Mouse (Mus musculus) yolk sac, embryonic 10.5 days (tissue): ENCODE measurements around the gene Manba.
A peak's percentile ranks its signal among the peaks of the same experiment; 100 is the strongest.
"Not testable (repeated sequence)": the region's sequence is repeated elsewhere in the genome, so short reads cannot be mapped to it uniquely, and the experiment has no call there.

Source experiments
- DNase-seq: peaks from one replicate; pipeline ENCODE4 v3.0.0-alpha.2; 2017; ENCODE audit warnings: low spot score

Gene Manba

GRCm38 (mm10) chr3:135485128-135485899 lies at the start of gene Manba:
TSS of gene Manba (plus strand) at chr3:135485611.
- DNase-seq = peak; percentile 91

- no peak for DNase-seq
Observed at GRCm38 (mm10) chr3:135436901-135437616, 48.4 kb upstream of the Manba start.

GRCm38 (mm10) chr3:135437758-135438495 lies 47.5 kb upstream of the Manba start, which contains the start of gene Ube2d3:
TSS of gene Ube2d3 (plus strand) at chr3:135438149.
- peak; percentile 100 for DNase-seq

GRCm38 (mm10) chr3:135438531-135438912 lies 46.9 kb upstream of the Manba start:
- peak; percentile 96 for DNase-seq

- DNase-seq = peak; percentile 91
Observed at GRCm38 (mm10) chr3:135438913-135439531, 46.4 kb upstream of the Manba start.

- no peak for DNase-seq
Observed at GRCm38 (mm10) chr3:135439651-135440050, 45.8 kb upstream of the Manba start.

- DNase-seq = peak; percentile 45
Observed at GRCm38 (mm10) chr3:135440221-135440620, 45.2 kb upstream of the Manba start.

- DNase-seq = peak; percentile 8
Observed at GRCm38 (mm10) chr3:135440621-135441020, 44.8 kb upstream of the Manba start.

- DNase-seq = no peak
Observed at GRCm38 (mm10) chr3:135444930-135445329, 40.5 kb upstream of the Manba start.

- DNase-seq = no peak
Observed at GRCm38 (mm10) chr3:135458981-135459380, 26.4 kb upstream of the Manba start.

- DNase-seq = no peak
Observed at GRCm38 (mm10) chr3:135468402-135468801, 17.0 kb upstream of the Manba start.

- no peak for DNase-seq
Observed at GRCm38 (mm10) chr3:135469146-135469545, 16.3 kb upstream of the Manba start.

GRCm38 (mm10) chr3:135469974-135470373 lies 15.4 kb upstream of the Manba start:
- no peak for DNase-seq

GRCm38 (mm10) chr3:135470823-135471222 lies 14.6 kb upstream of the Manba start:
- DNase-seq = no peak

GRCm38 (mm10) chr3:135475025-135475424 lies 10.4 kb upstream of the Manba start:
- peak; percentile 44 for DNase-seq

GRCm38 (mm10) chr3:135476286-135476685 lies 9.1 kb upstream of the Manba start:
- DNase-seq = no peak

GRCm38 (mm10) chr3:135476977-135477376 lies 8.4 kb upstream of the Manba start:
- no peak for DNase-seq

- DNase-seq = not testable (repeated sequence)
Observed at GRCm38 (mm10) chr3:135479090-135479489, 6.3 kb upstream of the Manba start.

GRCm38 (mm10) chr3:135480767-135481166 lies 4.6 kb upstream of the Manba start:
- DNase-seq = no peak

- no peak for DNase-seq
Observed at GRCm38 (mm10) chr3:135481608-135482007, 3.8 kb upstream of the Manba start.

- not testable (repeated sequence) for DNase-seq
Observed at GRCm38 (mm10) chr3:135484650-135485049, 761 bp upstream of the Manba start.

- DNase-seq = no peak
Observed at GRCm38 (mm10) chr3:135485900-135486241, 460 bp downstream of the Manba start.
